Mouse (Mus musculus) testis, adult 2 months (tissue): Measurements from ENCODE around the gene Nhlrc1.

Experiments
- CTCF ChIP-seq: fragments of 200-500 bp; IDR thresholded peaks from 2 replicates; pipeline ENCODE4 v1.5.1; 2012; ENCODE audit warnings: low read depth, mild to moderate bottlenecking, inconsistent platforms, low read length, moderate library complexity; ENCODE audit not compliant: control insufficient read depth, insufficient read depth, insufficient replicate concordance
- POLR2A ChIP-seq: fragments of 200-500 bp; IDR thresholded peaks from 2 replicates; pipeline ENCODE4 v1.6.1; 2012; ENCODE audit warnings: low read depth, mild to moderate bottlenecking, inconsistent platforms, low read length, moderate library complexity; ENCODE audit not compliant: control insufficient read depth

GRCm38 (mm10) chr13:46983878-46984277, 30.8 kb downstream of the Nhlrc1 start:
- no peak for TF ChIP-seq CTCF
- TF ChIP-seq POLR2A = no peak
